8 mouse cellular contexts compared by ENCODE assay signal in the genomic region with DNA sequence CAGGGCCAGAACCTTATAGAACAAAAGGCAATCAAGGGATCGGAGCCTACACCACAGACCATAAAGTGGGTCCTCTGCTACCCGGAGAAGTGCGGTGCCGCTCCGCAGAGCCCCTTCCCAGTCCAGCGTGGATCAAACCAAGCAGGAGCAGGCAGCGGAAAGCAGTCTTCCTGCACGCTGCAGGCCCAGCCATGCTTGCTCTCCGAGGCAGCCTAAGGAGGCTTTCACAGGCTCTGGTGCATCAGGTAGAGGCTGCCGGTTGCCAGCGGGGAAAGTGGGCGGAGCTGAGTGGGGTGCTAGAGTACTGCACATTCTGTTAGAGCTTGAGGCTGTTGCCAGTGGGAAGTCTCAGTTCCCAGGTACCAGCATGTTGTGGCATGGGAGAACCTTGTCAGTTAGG. TPM values are rescaled to one million over a fixed set of nuclear protein-coding genes. Genes with fewer than 3 reads are reported as not detected.
DNase-seq lines count a peak whose midpoint lies in the region; ATAC-seq and TF ChIP-seq lines count a peak whose summit lies in the region.

Gene Nipsnap3a (plus strand): TSS at position 25 of the 400 bp plus-strand sequence.

- 0 out of 2 replicates have a peak, but pooled peaks cover 6% of the 10 kb centered on the region for H3K4me1 ChIP-seq in heart, embryonic 13.5 days
- no peaks in the 10 kb centered on the region for H3K4me1 ChIP-seq in embryonic facial prominence, embryonic 11.5 days (ENCODE audit: control insufficient read depth, insufficient read depth, low read length)
- no peaks in the 10 kb centered on the region for H3K4me1 ChIP-seq in hindbrain, postnatal 0 days (ENCODE audit: insufficient read depth, low read length)
- H3K4me1 ChIP-seq in midbrain, embryonic 14.5 days (ENCODE audit: control insufficient read depth, insufficient read depth, low read length): no peaks in the 10 kb centered on the region

- intact Hi-C loops in heart, postnatal 10 days (cut with DNase I): no loop called here

- peak within 1 kb of the TSS; percentile 61 for H3K4me2 ChIP-seq in heart, embryonic 13.5 days
- peak within 1 kb of the TSS; percentile 33 for H3K4me2 ChIP-seq in embryonic facial prominence, embryonic 11.5 days (ENCODE audit: low read depth, low read length)
- peak within 1 kb of the TSS; percentile 29 for H3K4me2 ChIP-seq in hindbrain, postnatal 0 days (ENCODE audit: low read depth, low read length)
- H3K4me2 ChIP-seq in midbrain, embryonic 14.5 days (ENCODE audit: low read length): peak within 1 kb of the TSS; percentile 34

- no peak for ATAC-seq in heart, embryonic 13.5 days (ENCODE audit: extremely low read depth, insufficient number of reproducible peaks, low FRiP score, low TSS enrichment)
- 0 out of 2 replicates have a peak, but pooled peaks have one; percentile 39 for ATAC-seq in embryonic facial prominence, embryonic 11.5 days (replicated peaks; ENCODE audit: insufficient number of reproducible peaks, low FRiP score, low TSS enrichment, low read depth)
- no peak for ATAC-seq in hindbrain, postnatal 0 days
- no peak for ATAC-seq in midbrain, embryonic 14.5 days (ENCODE audit: low FRiP score, low TSS enrichment)
- no peak for ATAC-seq in megakaryocyte, adult 5-6 weeks (ENCODE audit: poor library complexity, severe bottlenecking)

- H3K9me3 ChIP-seq in heart, embryonic 13.5 days: 0 out of 2 replicates have a peak, but pooled peaks cover 5% of the 10 kb centered on the region
- H3K9me3 ChIP-seq in embryonic facial prominence, embryonic 11.5 days (replicated peaks; ENCODE audit: control insufficient read depth, low read length): no peaks in the 10 kb centered on the region
- H3K9me3 ChIP-seq in hindbrain, postnatal 0 days (ENCODE audit: low read length): no peaks in the 10 kb centered on the region
- no peaks in the 10 kb centered on the region; the same call in 1 of the 2 replicates for H3K9me3 ChIP-seq in midbrain, embryonic 14.5 days (ENCODE audit: control insufficient read depth, low read length)

- H3K4me3 ChIP-seq in heart, embryonic 13.5 days: peak within 1 kb of the TSS; percentile 31
- H3K4me3 ChIP-seq in embryonic facial prominence, embryonic 11.5 days (ENCODE audit: low read depth, low read length): no peak within 1 kb of the TSS
- no peak within 1 kb of the TSS for H3K4me3 ChIP-seq in hindbrain, postnatal 0 days (ENCODE audit: low read length)
- no peak within 1 kb of the TSS for H3K4me3 ChIP-seq in midbrain, embryonic 14.5 days (replicated peaks; ENCODE audit: low read depth, low read length)

- TF ChIP-seq CTCF in hindbrain, postnatal 0 days (IDR thresholded peaks at IDR 0.05; ENCODE audit: low read depth): no peak

- H3K27me3 ChIP-seq in heart, embryonic 13.5 days (replicated peaks): no peaks in the 10 kb centered on the region
- no peaks in the 10 kb centered on the region for H3K27me3 ChIP-seq in embryonic facial prominence, embryonic 11.5 days (ENCODE audit: control insufficient read depth, insufficient read depth, low read length)
- H3K27me3 ChIP-seq in hindbrain, postnatal 0 days (ENCODE audit: insufficient read depth, low read length): no peaks in the 10 kb centered on the region
- H3K27me3 ChIP-seq in midbrain, embryonic 14.5 days (ENCODE audit: control insufficient read depth, insufficient read depth, low read length): no peaks in the 10 kb centered on the region

- no peak for DNase-seq in heart, postnatal 10 days
- DNase-seq in embryonic facial prominence, embryonic 11.5 days (ENCODE audit: low spot score): peak; percentile 31
- DNase-seq in hindbrain, postnatal 0 days (ENCODE audit: low spot score): no peak
- peak; percentile 28 for DNase-seq in midbrain, embryonic 14.5 days
- no peak for DNase-seq in cerebellum, adult 9-11 months
- no peak for DNase-seq in natural killer cell, adult 2 months (ENCODE audit: low spot score in 2 of 2)

- H3K36me3 ChIP-seq in heart, embryonic 13.5 days: no peaks in the 10 kb centered on the region
- H3K36me3 ChIP-seq in embryonic facial prominence, embryonic 11.5 days (replicated peaks; ENCODE audit: control insufficient read depth, insufficient read depth, low read depth, low read length): no peaks in the 10 kb centered on the region
- H3K36me3 ChIP-seq in hindbrain, postnatal 0 days (ENCODE audit: insufficient read depth, low read length): no peaks in the 10 kb centered on the region
- H3K36me3 ChIP-seq in midbrain, embryonic 14.5 days (ENCODE audit: control insufficient read depth, insufficient read depth, low read length): no peaks in the 10 kb centered on the region

- WGBS in heart, embryonic 13.5 days: 24% methylated on average over 12 of the region's 12 CpGs
- 31% methylated on average over 12 of the region's 12 CpGs for WGBS in embryonic facial prominence, embryonic 11.5 days
- 33% methylated on average over 12 of the region's 12 CpGs for WGBS in hindbrain, postnatal 0 days
- WGBS in midbrain, embryonic 14.5 days: 33% methylated on average over 12 of the region's 12 CpGs

- no peak within 1 kb of the TSS for H3K27ac ChIP-seq in heart, embryonic 13.5 days (replicated peaks)
- H3K27ac ChIP-seq in embryonic facial prominence, embryonic 11.5 days (replicated peaks; ENCODE audit: low read depth, low read length): no peak within 1 kb of the TSS
- H3K27ac ChIP-seq in hindbrain, postnatal 0 days: no peak within 1 kb of the TSS
- H3K27ac ChIP-seq in midbrain, embryonic 14.5 days (replicated peaks; ENCODE audit: low read depth, low read length): no peak within 1 kb of the TSS

- H3K9ac ChIP-seq in heart, embryonic 13.5 days: 0 out of 2 replicates have a peak within 1 kb of the TSS, but pooled peaks have one; percentile 20
- H3K9ac ChIP-seq in embryonic facial prominence, embryonic 11.5 days (replicated peaks; ENCODE audit: low read length): 0 out of 2 replicates have a peak within 1 kb of the TSS, but pooled peaks have one; percentile 27
- H3K9ac ChIP-seq in hindbrain, postnatal 0 days (replicated peaks; ENCODE audit: low read length): no peak within 1 kb of the TSS
- no peak within 1 kb of the TSS for H3K9ac ChIP-seq in midbrain, embryonic 14.5 days (replicated peaks; ENCODE audit: low read length)

RNA-seq across cellular contexts. Expression of gene Nipsnap3a, which starts in this region (rescaled TPM):
- not detected in 2 replicates for polyA plus RNA-seq in heart, embryonic 13.5 days (2015; fragmentation: Nextera tagmentation; extraction: Ambion mirVana)
- total RNA-seq in heart, postnatal 10 days (2021): not detected
- not detected in 2 replicates for polyA plus RNA-seq in embryonic facial prominence, embryonic 11.5 days (2014; fragmentation: Nextera tagmentation; extraction: Ambion mirVana)
- total RNA-seq in hindbrain, postnatal 0 days (2014; rRNA removed): not detected in 2 replicates
- polyA plus RNA-seq in hindbrain, postnatal 0 days (2015; fragmentation: Nextera tagmentation; extraction: Ambion mirVana): not detected in 2 replicates
- not detected in 2 replicates for polyA plus RNA-seq in midbrain, embryonic 14.5 days (2014; fragmentation: Nextera tagmentation; extraction: Ambion mirVana)
- not detected in 2 replicates for total RNA-seq in megakaryocyte, adult 5-6 weeks (2015)
- total RNA-seq in megakaryocyte, adult 5-6 weeks (2017): not detected in 2 replicates

Comparison
In these comparisons a context has a peak if more than half of its experiments do, and no peak if none do; other contexts are left out.
1. Peak in DNase-seq, ATAC-seq, H3K9ac ChIP-seq and H3K4me2 ChIP-seq in embryonic facial prominence, embryonic 11.5 days; RNA of the gene not detected or under 1 TPM.
2. Peak in DNase-seq and H3K4me2 ChIP-seq in midbrain, embryonic 14.5 days; RNA of the gene not detected or under 1 TPM.